Mouse (Mus musculus) kidney, adult 8-10 months (tissue): ENCODE data around the gene Zfp202.

ENCODE experiments used
- DNase-seq, 2 experiments: peaks; one replicate each; pipeline ENCODE4 v3.0.0; 2022

Zfp202 gene

DNA sequence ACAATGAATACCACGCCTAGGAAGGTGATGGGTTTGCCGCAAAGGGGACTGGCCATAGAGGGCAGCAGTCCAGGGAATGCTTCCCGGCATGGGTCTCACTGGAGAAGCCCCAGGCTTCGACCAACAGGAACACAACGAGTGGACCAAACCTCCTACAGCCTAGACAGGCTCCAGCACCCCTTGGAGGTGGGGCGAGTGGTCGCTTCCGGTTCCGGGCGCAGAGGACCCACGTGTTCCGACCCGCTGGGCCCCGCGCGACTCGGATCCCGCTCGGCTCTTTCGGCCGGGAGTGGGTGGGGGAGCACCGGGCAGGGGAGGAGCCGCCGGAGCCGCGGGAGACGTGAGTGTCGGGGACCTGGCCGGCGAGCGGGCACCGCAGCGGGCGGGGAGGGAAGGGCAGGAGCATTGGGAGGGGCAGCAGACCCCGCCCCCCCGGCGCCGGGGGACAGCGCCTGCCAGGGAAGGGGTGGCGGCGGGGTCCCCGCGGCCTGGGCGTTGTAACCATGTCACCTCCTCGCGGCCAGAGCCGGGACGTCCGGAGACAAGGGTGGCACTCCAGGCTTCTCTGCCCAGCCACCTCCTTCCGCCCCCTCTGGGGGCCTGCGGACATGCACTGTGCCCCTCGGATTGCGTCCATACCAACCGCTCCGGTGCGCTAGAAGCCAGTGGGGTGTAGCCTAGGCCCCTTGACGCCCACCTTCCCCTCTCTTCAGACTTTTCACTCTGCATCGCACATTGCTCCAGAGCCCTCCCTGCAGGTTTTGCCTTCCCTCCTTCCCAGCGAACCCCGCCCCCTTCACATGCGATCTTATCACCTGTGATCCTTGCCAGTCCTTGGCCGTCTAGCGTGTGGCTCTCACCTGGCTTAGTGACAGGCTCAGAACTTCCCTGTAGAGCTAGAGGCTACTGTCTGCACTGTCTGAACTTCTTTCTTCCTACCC is at the start of gene Zfp202:
Gene Zfp202, plus strand, starts transcription at position 219 of the 941 bp plus-strand sequence.
- DNase-seq: peak; percentile 86 to 87

DNA sequence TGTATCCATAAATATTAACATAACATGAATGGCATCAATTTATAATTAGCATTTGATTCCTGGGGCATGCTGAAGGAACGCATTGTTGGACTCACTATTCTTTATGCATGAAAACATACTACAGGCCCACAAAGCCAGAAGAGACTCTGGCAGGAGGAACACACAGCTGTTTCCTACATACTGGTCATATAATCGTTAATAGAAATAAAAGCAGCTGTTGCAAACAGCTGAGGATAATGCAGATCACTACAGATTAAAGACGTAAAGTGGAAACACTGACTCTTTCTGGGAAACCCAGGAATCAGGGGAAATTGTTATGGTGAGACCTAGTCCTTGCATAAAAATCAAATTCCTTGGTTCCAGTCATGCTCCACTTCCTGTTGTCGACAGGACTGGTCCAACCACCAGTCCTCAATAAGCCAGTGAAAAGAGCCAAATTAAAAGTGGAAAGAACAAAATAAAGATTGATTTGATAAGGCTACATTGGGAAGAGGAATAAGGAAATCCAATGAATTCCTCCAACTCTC is 36.9 kb upstream of the Zfp202 start:
- DNase-seq: no peak

GRCm38 (mm10) chr9:40166446-40166845 is 25.7 kb upstream of the Zfp202 start:
- no peak for DNase-seq

- peak in 1 of 2 experiments; percentile 20 for DNase-seq
Observed at GRCm38 (mm10) chr9:40177017-40177416, 15.1 kb upstream of the Zfp202 start.

DNA sequence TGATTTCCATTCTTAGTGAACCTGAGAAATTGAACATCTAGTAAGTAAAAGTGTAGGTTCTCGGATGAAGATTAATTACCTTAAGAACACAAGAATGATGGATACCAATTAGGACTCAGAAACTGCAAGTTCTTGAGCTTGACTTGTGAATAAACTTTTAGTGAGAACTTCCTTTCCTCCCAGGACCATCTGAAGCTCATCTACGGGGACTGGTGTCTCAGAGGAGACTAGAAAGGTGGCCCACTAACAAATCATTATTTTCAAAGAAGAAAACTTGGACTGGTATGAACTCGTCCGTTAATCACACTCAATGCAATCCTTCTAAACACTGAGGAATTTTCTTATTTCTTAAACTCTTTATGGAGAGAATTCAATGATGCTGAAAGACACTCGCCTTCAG is 11.5 kb upstream of the Zfp202 start, which contains the start of gene Olfr986:
Gene Olfr986, plus strand, starts transcription at position 301 of the 400 bp plus-strand sequence.
- DNase-seq: no peak

DNA sequence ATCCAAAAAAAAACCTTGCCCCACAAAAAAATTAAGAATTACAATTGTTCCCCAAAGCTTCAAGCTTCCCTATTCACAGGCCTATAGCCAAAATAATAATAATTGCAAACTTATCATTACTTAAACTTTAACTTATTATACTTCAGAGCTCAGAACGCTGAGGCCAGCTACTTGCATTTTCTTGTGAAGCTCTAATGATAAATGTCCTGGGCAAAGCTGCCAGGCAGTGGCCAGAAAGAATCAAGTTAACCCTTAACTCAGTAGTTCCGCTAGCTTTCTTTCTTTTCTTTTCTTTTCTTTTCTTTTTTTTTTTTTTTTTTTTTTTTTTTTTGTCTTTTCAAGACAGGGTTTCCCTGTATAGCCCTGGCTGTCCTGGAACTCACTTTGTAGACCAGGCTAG is 7.0 kb upstream of the Zfp202 start:
- DNase-seq: peak; percentile 20 to 26

DNA sequence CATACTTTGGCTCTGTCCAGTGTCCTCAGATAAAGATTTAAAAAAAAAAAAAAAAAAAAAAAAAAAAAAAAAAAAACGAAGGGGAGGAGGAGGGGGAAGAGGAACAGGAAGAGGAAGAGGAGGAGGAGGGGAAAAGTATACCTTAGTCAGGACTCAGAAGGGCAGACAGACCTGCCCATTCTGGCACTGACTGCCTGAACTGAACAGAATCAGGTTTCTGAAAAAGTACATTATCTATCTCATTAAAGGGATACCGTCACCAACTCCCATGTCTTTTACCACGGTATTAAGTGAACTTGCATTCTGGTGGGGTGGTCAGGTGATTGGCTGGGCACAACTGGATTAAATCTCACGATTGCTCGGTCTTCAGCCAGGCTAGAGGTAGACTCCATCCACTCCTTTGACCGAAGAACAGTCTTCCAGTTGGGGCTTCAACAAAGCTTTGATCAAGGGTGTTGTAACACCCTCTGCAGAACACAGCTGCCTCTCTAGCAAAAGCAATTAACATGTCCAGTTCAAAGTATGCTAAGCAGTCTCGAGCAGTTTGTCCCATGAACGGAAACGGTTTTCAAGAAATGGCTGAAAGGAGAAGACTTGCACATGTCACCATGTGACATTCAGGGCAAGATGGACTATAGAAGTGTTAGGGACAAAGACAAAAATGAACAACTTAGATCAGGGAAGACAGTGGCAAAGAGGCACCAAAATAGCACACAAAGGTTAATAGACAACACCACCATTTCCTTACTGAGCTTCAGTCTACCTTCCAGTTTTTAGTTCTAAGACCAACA is 835 bp upstream of the Zfp202 start:
- DNase-seq: no peak

DNA sequence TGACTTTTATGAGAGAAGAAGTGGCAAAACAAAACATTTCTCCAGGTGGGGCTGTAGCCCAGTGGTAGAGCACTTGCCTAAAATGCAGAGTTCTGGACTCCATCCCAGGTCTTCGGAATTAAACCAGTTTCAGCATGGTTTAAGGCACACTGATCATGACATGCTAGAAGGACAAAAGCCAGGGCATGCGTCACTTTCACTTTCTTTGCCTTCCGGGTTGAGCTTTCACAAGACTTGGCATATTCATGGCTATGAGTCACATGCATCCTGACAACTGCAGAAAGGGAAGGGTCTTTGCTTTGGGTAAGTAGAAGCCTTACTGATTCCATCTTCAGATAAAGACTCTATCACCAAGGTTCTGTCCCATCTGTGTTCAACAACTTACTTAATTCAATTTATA is 3.9 kb downstream of the Zfp202 start:
- DNase-seq: no peak

DNA sequence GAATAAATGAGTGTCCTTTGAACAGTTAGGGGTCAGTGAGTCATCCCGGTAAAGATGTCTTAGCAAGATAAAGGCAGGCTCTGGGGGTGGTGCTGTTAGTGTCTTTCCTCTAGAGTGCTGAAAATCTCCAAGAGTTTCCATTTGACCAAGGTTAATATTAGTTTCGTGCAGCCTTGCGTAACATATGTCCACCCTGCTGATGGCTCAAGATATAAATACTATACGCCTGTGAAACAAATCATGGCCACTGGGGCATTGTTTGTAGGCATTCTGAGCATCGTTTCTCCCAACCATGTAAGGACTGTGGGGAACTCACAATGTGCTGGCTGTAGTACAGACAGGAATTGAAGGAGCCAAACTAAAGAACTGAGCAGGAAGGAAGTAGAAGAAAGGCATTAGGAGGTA is 14.4 kb downstream of the Zfp202 start:
- no peak for DNase-seq

- DNase-seq: no peak
Observed at GRCm38 (mm10) chr9:40210744-40211143, 18.6 kb downstream of the Zfp202 start.

DNA sequence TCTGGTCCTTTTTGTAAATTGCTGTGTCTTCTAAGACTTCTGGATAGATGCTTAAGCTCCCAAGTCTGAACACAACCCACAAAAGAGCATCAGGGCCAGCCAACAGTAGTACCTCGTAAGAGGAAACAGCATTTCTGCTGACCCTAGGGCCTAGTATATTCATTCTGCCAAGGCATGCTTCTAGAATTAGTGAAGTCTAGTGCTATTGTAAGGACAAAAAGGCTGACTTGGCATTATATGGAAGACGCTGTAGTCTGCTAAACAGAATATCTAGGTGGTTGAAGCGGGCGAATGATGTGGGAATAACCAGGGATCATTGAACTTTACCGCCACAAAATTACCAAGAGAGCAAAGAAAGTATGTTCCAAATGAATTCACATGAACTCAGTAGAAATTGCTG is 21.9 kb downstream of the Zfp202 start:
- no peak for DNase-seq

GRCm38 (mm10) chr9:40216651-40217050 is 24.5 kb downstream of the Zfp202 start:
- DNase-seq: no peak

- no peak for DNase-seq
Observed at GRCm38 (mm10) chr9:40224289-40224688, 32.2 kb downstream of the Zfp202 start.

DNA sequence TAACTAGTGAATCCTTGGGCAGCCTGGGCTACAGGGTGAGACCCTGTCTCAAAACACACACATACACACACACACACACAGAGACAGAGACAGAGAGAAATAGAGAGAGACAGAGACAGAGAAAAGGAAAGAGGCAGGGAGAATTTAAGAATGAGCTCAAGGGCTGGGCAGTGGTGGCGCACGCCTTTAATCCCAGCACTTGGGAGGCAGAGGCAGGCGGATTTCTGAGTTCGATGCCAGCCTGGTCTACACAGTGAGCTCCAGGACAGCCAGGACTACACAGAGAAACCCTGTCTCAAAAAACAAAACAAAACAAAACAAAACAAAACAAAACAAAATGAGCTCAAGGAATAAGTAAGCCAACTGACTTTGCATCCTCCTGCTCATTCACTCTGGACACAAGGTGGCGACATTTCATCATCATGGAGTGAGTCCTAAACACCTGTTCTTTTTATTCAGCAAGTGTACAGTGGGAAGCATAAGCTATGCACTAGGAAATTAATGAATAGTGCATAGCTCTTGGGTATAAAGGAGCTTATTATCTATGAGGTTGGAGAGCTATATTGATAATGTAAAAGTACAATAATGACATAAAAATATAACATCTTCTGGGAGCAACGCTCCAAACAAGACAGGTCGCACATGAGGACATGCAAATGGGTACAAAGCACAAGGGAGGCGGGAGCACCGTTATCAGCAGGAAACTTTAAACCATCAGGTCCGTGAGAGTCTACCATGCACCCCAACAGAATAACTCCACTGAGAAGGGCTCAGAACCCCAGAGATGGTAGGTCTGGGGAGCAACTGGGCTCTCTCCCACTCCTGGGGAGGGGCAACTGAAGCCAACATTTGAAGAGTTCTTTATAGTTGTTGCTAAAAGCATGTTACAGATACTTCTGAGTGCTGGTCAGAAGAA is 36.0 kb downstream of the Zfp202 start:
- peak; percentile 12 to 49 for DNase-seq

DNA sequence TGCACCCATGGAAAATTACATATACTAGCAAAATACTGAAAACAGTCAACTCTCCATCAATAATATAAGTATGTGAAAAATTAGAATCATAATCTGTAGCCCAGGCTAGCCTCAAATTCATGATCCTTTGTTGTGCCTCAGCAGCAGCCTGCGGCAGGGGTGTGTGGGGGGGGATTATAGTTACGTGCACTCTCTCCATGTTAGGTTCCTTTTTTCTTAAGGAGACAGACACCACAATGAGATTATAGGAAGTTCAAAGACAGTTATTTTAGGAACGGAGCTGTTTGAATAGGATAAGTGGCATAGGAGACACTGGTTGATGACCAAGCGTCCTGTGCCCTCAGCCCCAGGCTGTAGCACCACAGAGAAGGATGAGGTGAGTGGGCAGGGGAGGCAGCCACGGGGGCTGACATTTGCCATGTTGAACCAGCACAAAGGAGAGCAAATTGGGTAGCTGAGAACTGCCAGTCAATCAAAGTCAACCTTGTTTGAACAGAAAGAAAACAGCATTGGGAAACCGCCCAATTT is 36.8 kb downstream of the Zfp202 start:
- no peak for DNase-seq

DNA sequence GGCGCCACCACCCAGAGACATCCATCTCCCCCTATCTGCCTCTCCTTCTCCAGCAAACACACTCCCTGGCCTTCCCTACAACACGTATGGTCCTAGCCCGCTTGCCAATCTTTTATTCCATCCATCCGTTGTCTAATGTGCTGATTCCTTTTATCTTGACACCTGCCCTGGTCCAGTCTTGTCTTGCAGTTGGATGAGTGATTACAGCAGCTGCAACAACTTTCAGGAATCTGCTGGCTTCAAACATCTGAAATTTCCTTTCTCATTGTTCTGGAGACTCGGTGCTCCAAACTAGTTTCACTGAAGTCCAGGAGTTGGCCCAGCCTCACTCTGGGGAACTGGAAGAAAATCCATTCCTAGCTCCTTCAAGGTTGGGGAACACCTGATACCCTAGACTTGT is 37.4 kb downstream of the Zfp202 start:
- no peak for DNase-seq

DNA sequence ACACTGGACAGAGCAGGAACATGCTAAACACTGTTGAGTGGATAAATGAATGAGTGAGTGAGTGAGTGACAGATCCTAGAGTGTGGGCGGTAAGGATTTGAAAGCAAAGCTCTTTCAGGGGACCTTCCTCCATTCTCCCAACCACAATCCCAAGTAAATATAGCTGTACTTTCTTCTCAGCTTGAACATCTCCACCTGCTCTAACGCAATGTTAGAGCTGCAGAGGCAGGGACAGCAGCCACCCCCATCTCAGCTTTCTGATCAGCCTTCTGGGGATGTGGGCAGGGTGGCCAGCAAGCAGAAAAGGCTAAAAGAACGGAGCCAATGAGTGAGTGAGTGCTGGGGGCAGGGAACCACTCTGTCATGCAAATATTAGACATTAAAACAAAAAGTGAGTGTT is 38.9 kb downstream of the Zfp202 start:
- DNase-seq: no peak

DNA sequence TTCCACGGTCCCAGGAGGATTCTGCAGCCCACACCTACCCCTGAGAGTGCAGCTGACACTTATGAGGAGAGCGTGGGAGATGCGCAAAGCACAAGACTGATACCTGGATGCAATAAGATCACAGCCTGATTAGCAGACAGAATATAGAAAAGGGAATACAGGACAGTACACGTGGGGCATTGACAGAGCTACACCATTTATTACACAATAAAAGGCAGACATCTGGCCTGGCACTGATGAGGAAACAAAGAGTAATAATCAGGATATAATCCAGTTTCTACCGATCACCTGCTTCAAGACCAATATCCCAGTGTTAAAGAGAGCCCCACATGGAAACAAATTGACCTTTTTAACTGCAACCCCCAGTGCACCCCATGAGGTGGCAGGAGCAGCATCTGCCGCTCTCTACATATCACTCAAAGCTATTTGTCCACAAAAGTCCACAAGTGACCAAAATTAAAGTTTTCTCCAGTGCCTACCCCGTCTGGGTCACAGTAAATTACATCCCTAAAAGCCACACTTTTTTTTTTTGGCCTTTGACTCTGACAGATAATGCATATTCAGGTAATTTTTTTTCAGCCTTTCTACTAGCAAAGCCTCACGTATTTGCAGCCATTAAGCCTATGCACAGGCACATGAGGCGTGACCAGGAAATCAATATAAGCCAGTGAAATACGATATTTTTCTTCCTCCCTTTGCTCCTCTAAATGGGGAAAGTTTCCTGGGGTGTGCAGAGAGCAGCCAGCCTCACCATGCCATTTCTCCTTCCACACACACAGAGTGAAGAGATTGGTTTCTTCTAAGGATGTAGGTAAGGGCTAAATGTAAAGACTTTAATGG is 42.3 kb downstream of the Zfp202 start:
- no peak for DNase-seq

GRCm38 (mm10) chr9:40235220-40235619 is 43.1 kb downstream of the Zfp202 start:
- no peak for DNase-seq

DNA sequence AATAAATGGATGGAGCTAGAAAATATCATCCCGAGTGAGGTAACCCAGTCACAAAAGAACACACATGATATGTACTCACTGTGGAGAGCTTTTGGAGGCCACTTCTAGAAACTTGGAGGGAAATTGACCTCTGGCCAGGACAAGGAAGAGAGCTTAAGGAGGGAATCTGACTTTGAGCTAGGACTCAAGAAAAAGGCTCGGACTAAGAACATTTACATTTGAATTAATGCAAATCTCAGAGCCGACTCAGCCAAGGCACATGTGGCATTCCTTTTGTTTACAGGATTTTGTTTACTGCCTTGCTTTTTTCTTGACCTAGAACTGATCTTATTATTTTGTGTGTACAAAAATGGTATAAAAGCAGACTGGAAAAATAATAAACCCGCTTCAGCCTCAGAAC is 47.6 kb downstream of the Zfp202 start:
- DNase-seq: no peak

GRCm38 (mm10) chr9:40240311-40240710 is 48.2 kb downstream of the Zfp202 start:
- DNase-seq: no peak
